Mouse (Mus musculus) hindbrain, embryonic 14.5 days (tissue): ENCODE results near the gene Slc7a11. TPM values are rescaled to one million over a fixed set of nuclear protein-coding genes. Genes with fewer than 3 reads are reported as not detected.

Experiments used
- ATAC-seq: fragments of 200-750 bp; cut with Nextera tagmentation; 2 replicates; pipeline ENCODE4 v1.8.0; 2017; ENCODE audit warnings: moderate number of reproducible peaks, mild to moderate bottlenecking, moderate TSS enrichment, moderate library complexity; ENCODE audit not compliant: low FRiP score
- DNase-seq: peaks from one replicate; pipeline ENCODE4 v3.0.0-alpha.2; 2015; ENCODE audit warnings: low spot score
- H3K27ac ChIP-seq: fragments of 300-500 bp; sonication (generic); 2 replicates; pipeline ENCODE4 v1.5.1; 2014; ENCODE audit warnings: mild to moderate bottlenecking, moderate library complexity
- H3K27me3 ChIP-seq: fragments of 300-500 bp; sonication (generic); 2 replicates; pipeline ENCODE4 v1.6.1; 2014; ENCODE audit warnings: mild to moderate bottlenecking, low read length, mixed read lengths; ENCODE audit not compliant: control insufficient read depth, insufficient read depth
- H3K36me3 ChIP-seq: fragments of 300-500 bp; sonication (generic); replicated peaks from 2 replicates; pipeline ENCODE4 v1.6.1; 2014; ENCODE audit not compliant: control insufficient read depth, insufficient read depth
- H3K4me1 ChIP-seq: fragments of 300-500 bp; sonication (generic); replicated peaks from 2 replicates; pipeline ENCODE4 v1.6.1; 2014; ENCODE audit warnings: antibody characterized with exemption, low read length, mixed read lengths; ENCODE audit not compliant: control insufficient read depth, insufficient read depth
- H3K4me2 ChIP-seq: fragments of 300-500 bp; sonication (generic); replicated peaks from 2 replicates; pipeline ENCODE4 v1.6.1; 2014; ENCODE audit warnings: mild to moderate bottlenecking, moderate library complexity
- H3K4me3 ChIP-seq: fragments of 300-500 bp; sonication (generic); replicated peaks from 2 replicates; pipeline ENCODE4 v1.5.1; 2014; ENCODE audit warnings: mild to moderate bottlenecking, low read length
- H3K9ac ChIP-seq: fragments of 300-500 bp; sonication (generic); 2 replicates; pipeline ENCODE4 v1.6.1; 2014
- H3K9me3 ChIP-seq: fragments of 300-500 bp; sonication (generic); 2 replicates; pipeline ENCODE4 v1.6.1; 2016; ENCODE audit warnings: low read length; ENCODE audit not compliant: control insufficient read depth
- WGBS: fragments of 180-500 bp; shearing (Covaris S2); extraction: QIAGEN DNeasy Blood & Tissue Kit; methylation state at CpG from one replicate; pipeline ENCODE4 v1.1.7; 2014; 5-methylcytosine and 5-hydroxymethylcytosine counted together
- polyA plus RNA-seq: library from polyadenylated mRNA; unstranded; fragments of >200 nt; fragmentation: Nextera tagmentation; extraction: Ambion mirVana; gene quantifications from 2 replicates; pipeline ENCODE4 v1.2.1, GENCODE M21; 2014

Gene Slc7a11
- polyA plus RNA-seq, 1 experiment from 2014 or later = 6.3 TPM

DNA sequence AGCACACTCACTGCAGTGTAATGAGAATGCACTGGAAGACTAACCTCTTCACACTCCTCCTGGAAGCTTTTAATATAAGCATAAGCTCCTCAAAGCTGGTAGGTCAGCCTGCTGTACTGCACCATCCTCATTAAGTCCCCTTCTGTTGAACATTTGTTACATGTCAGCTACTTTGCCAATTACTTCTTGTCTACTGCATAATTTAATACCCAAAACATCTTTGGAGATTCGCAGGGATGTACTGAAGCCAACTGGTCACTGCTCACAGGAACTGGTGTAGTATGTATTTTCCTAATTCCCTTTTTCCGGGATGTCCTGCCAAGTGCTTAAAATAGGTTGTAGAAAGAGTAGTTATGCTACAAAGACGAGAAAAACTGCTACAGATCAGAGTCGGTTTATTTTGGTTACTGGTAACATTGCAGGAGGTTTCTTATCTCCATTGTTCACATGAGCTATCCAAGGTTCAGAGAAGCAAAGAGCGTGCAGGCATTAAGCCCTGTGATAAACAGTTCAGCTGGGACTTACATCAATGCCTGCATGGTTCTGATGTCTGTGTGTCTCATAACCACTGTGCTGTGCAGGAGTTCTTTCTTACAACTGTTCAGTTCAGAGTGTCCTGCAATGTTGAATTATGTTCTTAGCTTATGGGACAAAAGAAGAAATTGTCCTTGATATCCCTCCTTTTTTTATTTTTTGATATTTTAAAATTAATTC lies 439.3 kb downstream of the Slc7a11 start:
- ATAC-seq = peak; percentile 78; the same call in 1 of the 2 replicates
- no peak for DNase-seq
- Histone ChIP-seq H3K4me1 (no peaks in the 10 kb centered on the region), H3K27ac (no peak overlapping the region), H3K4me2 (no peak overlapping the region), H3K27me3 (no peaks in the 10 kb centered on the region), H3K4me3 (no peak overlapping the region), H3K9me3 (no peaks in the 10 kb centered on the region), H3K9ac (no peak overlapping the region), H3K36me3 (no peaks in the 10 kb centered on the region)
- 64% methylated on average over 5 of the region's 5 CpGs for WGBS

DNA sequence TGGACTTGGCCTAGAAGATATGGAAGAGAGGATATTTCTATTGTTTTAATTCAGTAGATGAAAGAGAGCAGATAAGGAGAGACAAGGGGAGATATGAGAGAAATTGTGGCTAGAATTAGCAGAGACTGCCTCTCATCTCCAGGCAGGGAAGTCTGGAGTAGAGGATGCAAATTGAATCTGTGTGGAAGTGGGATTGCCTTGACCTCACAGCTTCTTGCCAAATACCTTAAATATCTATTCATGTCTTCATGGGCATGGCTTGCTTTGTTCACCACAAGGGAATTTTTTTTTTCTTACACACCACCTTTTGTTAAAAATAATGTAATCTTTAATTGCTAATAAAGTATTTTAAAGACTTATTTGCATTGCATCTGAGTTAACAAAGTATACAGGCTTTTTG lies 441.3 kb downstream of the Slc7a11 start:
- H3K9me3 ChIP-seq = no peaks in the 10 kb centered on the region
- H3K27ac ChIP-seq = no peak overlapping the region
- H3K4me1 ChIP-seq = no peaks in the 10 kb centered on the region
- H3K9ac ChIP-seq = no peak overlapping the region
- no peak overlapping the region for H3K4me2 ChIP-seq
- H3K4me3 ChIP-seq = no peak overlapping the region
- ATAC-seq (no peak), DNase-seq (no peak)
- H3K36me3 ChIP-seq = no peaks in the 10 kb centered on the region
- H3K27me3 ChIP-seq = no peaks in the 10 kb centered on the region

DNA sequence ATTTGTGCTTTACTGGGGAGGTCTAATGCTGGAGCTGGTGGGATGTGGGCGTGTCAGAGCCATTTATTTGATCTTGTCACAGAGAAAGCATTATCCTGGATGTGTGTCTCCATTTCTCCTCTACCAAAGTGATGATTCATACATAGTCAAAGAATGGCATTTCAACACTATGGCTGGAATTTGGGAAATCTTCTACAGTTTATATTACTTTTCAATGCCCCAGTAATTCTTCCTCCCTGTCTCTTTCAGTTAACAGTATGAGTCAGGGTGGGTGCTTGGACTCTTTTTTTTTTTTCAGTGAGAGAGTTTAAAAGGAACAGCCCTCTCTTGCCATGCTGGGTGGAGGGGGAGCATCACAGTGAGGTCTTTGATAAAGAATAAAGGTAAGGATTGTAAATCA lies 441.8 kb downstream of the Slc7a11 start:
- Histone ChIP-seq H3K9ac (no peak overlapping the region), H3K27me3 (no peaks in the 10 kb centered on the region), H3K4me3 (no peak overlapping the region), H3K9me3 (no peaks in the 10 kb centered on the region), H3K27ac (no peak overlapping the region), H3K36me3 (no peaks in the 10 kb centered on the region), H3K4me2 (no peak overlapping the region), H3K4me1 (no peaks in the 10 kb centered on the region)
- ATAC-seq (no peak), DNase-seq (no peak)
- 79% methylated on average over 1 of the region's 1 CpGs for whole genome bisulfite sequencing

DNA sequence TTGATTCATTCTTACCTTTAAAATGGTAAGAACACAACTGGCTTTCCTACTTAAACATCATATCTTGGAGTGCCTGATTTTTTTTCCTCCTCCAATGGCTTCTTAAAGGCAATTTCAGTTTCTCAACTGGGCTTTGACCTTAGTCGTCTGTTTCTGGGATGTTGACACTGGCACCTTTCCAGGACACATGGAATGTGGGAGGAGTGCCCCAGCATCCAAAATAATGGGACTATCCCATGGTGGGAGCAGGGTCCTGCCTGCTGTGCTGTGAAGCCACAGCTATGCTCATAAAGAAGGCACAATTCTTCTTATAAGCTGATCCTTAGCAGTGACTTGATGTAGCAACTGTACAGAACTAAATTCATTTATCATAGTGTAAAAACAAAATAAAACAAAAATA lies 450.5 kb downstream of the Slc7a11 start:
- no peak for ATAC-seq
- Histone ChIP-seq H3K27me3 (no peaks in the 10 kb centered on the region), H3K4me3 (no peak overlapping the region), H3K9ac (no peak overlapping the region), H3K4me1 (no peaks in the 10 kb centered on the region), H3K4me2 (no peak overlapping the region), H3K36me3 (no peaks in the 10 kb centered on the region), H3K27ac (no peak overlapping the region), H3K9me3 (no peaks in the 10 kb centered on the region)
- peak; percentile 22 for DNase-seq
- WGBS = 32% methylated on average over 1 of the region's 1 CpGs

DNA sequence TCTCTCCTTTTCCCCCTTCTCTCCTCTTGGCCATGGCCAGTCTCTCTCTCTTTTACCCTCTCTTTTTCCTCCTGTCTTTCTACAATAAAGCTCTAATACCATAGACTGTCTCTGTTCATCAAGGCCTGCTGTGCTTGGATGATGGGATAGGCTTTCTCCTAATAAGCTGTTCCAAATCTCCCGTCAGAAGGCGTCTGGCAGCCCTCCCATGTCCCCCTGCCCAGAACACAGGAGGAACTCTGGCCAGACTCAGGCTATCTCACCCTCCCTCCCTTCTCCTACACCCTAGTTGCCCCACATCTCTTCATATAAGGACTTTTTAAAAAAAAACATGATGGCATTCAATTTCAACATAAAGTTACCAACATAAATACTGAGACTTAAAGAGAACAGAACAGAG lies 456.2 kb downstream of the Slc7a11 start:
- no peaks in the 10 kb centered on the region for H3K27me3 ChIP-seq
- ATAC-seq = no peak
- H3K9ac ChIP-seq = no peak overlapping the region
- no peak overlapping the region for H3K4me2 ChIP-seq
- H3K4me1 ChIP-seq = no peaks in the 10 kb centered on the region
- no peaks in the 10 kb centered on the region for H3K36me3 ChIP-seq
- H3K4me3 ChIP-seq = no peak overlapping the region
- H3K27ac ChIP-seq = no peak overlapping the region
- no peaks in the 10 kb centered on the region for H3K9me3 ChIP-seq
- 77% methylated on average over 2 of the region's 2 CpGs for WGBS
- DNase-seq = no peak

DNA sequence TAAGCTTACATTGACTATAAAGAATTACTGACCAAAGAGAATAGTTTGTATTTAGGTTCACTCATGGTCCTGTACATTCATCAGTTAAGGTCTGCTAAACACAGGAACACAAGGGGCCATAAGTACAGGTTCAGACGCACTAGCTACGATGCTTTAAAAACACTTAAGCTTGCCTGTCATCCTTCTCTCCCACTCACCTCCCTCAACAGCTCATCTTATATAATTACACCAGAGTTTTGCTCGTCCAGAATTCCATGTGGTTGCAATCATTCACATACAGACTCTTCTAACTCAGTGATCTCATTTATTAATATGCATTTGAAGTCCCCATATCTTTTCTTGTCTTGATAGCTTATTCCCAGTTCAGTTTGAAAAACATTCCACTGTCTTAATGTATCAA lies 458.6 kb downstream of the Slc7a11 start:
- no peak overlapping the region for H3K4me3 ChIP-seq
- H3K36me3 ChIP-seq = no peaks in the 10 kb centered on the region
- WGBS = 66% methylated on average over 3 of the region's 3 CpGs
- H3K4me1 ChIP-seq = no peaks in the 10 kb centered on the region
- no peak overlapping the region for H3K4me2 ChIP-seq
- H3K9me3 ChIP-seq = no peaks in the 10 kb centered on the region
- no peak for DNase-seq
- no peak overlapping the region for H3K27ac ChIP-seq
- no peaks in the 10 kb centered on the region for H3K27me3 ChIP-seq
- ATAC-seq = no peak
- H3K9ac ChIP-seq = no peak overlapping the region

DNA sequence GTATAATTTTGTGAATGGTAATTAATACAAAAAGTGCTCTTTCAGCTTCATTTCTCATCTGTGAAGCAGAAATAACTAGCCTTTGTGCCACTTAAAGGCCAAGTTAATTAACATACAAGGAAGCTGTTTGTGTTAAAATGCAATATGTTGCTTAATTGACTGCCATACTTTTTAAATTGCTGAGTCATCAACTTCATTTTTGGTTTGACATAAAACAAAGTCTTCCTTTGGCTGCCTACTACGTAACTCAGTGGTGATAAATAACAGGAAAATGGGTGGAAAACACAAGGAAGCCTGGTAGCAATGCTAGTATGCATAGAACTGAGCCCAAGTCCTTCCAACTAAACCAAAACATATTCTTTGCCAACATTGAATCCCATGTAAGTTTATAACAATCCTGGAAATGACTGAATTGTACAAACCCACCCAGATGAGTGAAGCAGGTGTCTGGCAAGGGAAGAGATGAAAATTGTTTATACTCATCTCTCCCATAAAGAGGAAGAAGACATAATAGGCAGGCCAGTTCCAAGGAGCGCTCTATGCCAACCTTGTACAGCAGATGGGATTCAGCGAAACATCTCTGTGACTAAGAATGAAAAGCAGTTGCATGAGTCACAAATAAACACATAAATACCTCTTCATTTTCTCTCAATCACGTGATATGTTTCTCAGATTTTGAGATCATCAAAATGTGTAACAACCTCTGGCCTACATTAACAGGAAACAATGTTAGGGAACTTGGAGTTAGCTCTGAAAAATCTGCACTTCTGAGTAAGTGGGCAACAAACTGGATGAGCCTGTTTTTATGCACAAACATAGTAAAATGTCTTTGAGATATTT lies 459.8 kb downstream of the Slc7a11 start:
- 84% methylated on average over 4 of the region's 4 CpGs for WGBS
- ATAC-seq (no peak), DNase-seq (no peak)
- no peaks in the 10 kb centered on the region for H3K4me1 ChIP-seq
- H3K27me3 ChIP-seq = no peaks in the 10 kb centered on the region
- no peak overlapping the region for H3K4me3 ChIP-seq
- no peaks in the 10 kb centered on the region for H3K36me3 ChIP-seq
- H3K4me2 ChIP-seq = no peak overlapping the region
- H3K27ac ChIP-seq = no peak overlapping the region
- H3K9ac ChIP-seq = no peak overlapping the region
- no peaks in the 10 kb centered on the region for H3K9me3 ChIP-seq

DNA sequence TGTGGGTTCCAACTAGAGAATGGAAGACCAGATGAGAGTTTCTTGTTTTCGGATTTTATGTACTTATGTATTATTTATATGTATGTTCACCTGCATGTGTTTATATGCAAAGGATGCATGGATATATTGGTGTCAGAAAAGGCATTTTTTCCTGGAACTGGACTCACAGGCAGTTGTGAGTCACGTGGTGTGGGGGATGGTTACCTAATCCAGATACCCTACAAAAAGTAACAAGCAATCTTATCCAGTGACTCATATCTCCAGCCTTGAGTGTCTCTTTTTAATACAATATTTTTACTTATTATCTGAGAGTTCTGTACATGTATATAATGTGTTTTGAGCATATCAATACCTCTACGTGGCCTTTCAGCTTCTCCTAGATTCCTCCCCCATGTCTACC lies 469.4 kb downstream of the Slc7a11 start:
- Histone ChIP-seq H3K4me3 (no peak overlapping the region), H3K9ac (no peak overlapping the region), H3K27ac (no peak overlapping the region), H3K4me2 (no peak overlapping the region), H3K36me3 (no peaks in the 10 kb centered on the region), H3K27me3 (no peaks in the 10 kb centered on the region), H3K9me3 (no peaks in the 10 kb centered on the region), H3K4me1 (no peaks in the 10 kb centered on the region)
- no peak for ATAC-seq
- WGBS = 92% methylated on average over 3 of the region's 3 CpGs
- DNase-seq = no peak

DNA sequence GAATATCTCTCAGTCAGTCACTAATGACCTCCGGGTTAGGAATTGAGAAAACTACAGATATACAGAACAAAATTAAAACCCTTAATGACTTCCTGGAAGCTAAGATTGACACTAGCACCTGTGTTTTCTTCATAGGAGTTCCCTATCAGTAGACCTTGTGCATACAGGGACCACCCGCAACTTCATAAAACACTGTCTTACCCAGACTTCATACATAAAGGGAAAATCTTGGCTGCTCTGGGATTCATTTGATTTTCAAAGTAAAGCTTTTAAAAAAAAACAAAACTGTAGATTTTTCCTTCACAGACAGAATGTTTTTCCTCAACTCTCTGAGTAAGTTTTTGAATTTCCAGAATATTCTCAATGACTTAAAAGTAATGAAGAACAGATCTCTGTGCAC lies 477.8 kb downstream of the Slc7a11 start:
- Histone ChIP-seq H3K9ac (no peak overlapping the region), H3K27ac (no peak overlapping the region), H3K9me3 (no peaks in the 10 kb centered on the region), H3K4me1 (no peaks in the 10 kb centered on the region), H3K4me2 (no peak overlapping the region), H3K27me3 (no peaks in the 10 kb centered on the region), H3K4me3 (no peak overlapping the region), H3K36me3 (no peaks in the 10 kb centered on the region)
- DNase-seq = no peak
- WGBS = 84% methylated on average over 2 of the region's 2 CpGs
- no peak for ATAC-seq
